Mouse (Mus musculus): ENCODE results near the gene Phf21a. TPM values are rescaled to one million over a fixed set of nuclear protein-coding genes. Genes with fewer than 3 reads are reported as not detected.
A peak's percentile ranks its signal among the peaks of the same experiment; 100 is the strongest.

Phf21a gene
- total and polyA plus RNA-seq, 2 experiments from 2014 or later, result 34.4 to 146 TPM

- H3K27me3 ChIP-seq (ENCODE audit: insufficient read depth, low read length), result no peaks in the 10 kb centered on the region
- no peak overlapping the region for H3K9ac ChIP-seq
- H3K4me1 ChIP-seq (ENCODE audit: insufficient read depth), result no peaks in the 10 kb centered on the region
- no peak overlapping the region for H3K4me3 ChIP-seq (ENCODE audit: low read depth, low read length)
- DNase-seq (no peak), ATAC-seq (no peak)
- H3K36me3 ChIP-seq (ENCODE audit: insufficient read depth), result peaks cover 6% of the 10 kb centered on the region
- 92% methylated on average over 3 of the region's 3 CpGs for WGBS
- no peak overlapping the region for H3K27ac ChIP-seq (ENCODE audit: low read depth, low read length)
- TF ChIP-seq CTCF (IDR thresholded peaks at IDR 0.05; ENCODE audit: low read depth), result no peak
- H3K9me3 ChIP-seq (ENCODE audit: low read length), result no peaks in the 10 kb centered on the region
- no peak overlapping the region for H3K4me2 ChIP-seq (ENCODE audit: low read depth)
These were observed 148.4 kb downstream of the Phf21a start for GRCm38 (mm10) chr2:92241317-92241716.

- no peaks in the 10 kb centered on the region for H3K27me3 ChIP-seq (ENCODE audit: insufficient read depth, low read length)
- H3K27ac ChIP-seq (ENCODE audit: low read depth, low read length), result no peak overlapping the region
- DNase-seq (no peak), ATAC-seq (no peak)
- no peaks in the 10 kb centered on the region for H3K9me3 ChIP-seq (ENCODE audit: low read length)
- no peak overlapping the region for H3K4me2 ChIP-seq (ENCODE audit: low read depth)
- H3K4me1 ChIP-seq (ENCODE audit: insufficient read depth), result no peaks in the 10 kb centered on the region
- peaks cover 8% of the 10 kb centered on the region; the same call in 1 of the 2 replicates for H3K36me3 ChIP-seq (ENCODE audit: insufficient read depth)
- H3K9ac ChIP-seq, result no peak overlapping the region
- no peak for TF ChIP-seq CTCF (IDR thresholded peaks at IDR 0.05; ENCODE audit: low read depth)
- 100% methylated on average over 1 of the region's 1 CpGs for WGBS
- H3K4me3 ChIP-seq (ENCODE audit: low read depth, low read length), result no peak overlapping the region
These were observed 153.2 kb downstream of the Phf21a start for GRCm38 (mm10) chr2:92246112-92246511.

- Histone ChIP-seq H3K9ac (no peak overlapping the region), H3K36me3 (ENCODE audit: insufficient read depth) (peaks cover 8% of the 10 kb centered on the region; the same call in 1 of the 2 replicates), H3K4me2 (ENCODE audit: low read depth) (no peak overlapping the region), H3K27me3 (ENCODE audit: insufficient read depth, low read length) (no peaks in the 10 kb centered on the region), H3K27ac (ENCODE audit: low read depth, low read length) (no peak overlapping the region), H3K9me3 (ENCODE audit: low read length) (no peaks in the 10 kb centered on the region), H3K4me1 (ENCODE audit: insufficient read depth) (no peaks in the 10 kb centered on the region), H3K4me3 (ENCODE audit: low read depth, low read length) (no peak overlapping the region)
- DNase-seq (no peak), ATAC-seq (no peak)
- no peak for TF ChIP-seq CTCF (IDR thresholded peaks at IDR 0.05; ENCODE audit: low read depth)
- over 99% methylated on average over 2 of the region's 2 CpGs for WGBS
These were observed 154.8 kb downstream of the Phf21a start for GRCm38 (mm10) chr2:92247711-92248110.

- no peak overlapping the region for H3K9ac ChIP-seq
- no peaks in the 10 kb centered on the region for H3K9me3 ChIP-seq (ENCODE audit: low read length)
- DNase-seq (no peak), ATAC-seq (no peak)
- WGBS, result 90% methylated on average over 2 of the region's 2 CpGs
- no peak overlapping the region for H3K4me3 ChIP-seq (ENCODE audit: low read depth, low read length)
- no peaks in the 10 kb centered on the region for H3K27me3 ChIP-seq (ENCODE audit: insufficient read depth, low read length)
- H3K4me1 ChIP-seq (ENCODE audit: insufficient read depth), result no peaks in the 10 kb centered on the region
- no peak for TF ChIP-seq CTCF (IDR thresholded peaks at IDR 0.05; ENCODE audit: low read depth)
- H3K4me2 ChIP-seq (ENCODE audit: low read depth), result no peak overlapping the region
- H3K27ac ChIP-seq (ENCODE audit: low read depth, low read length), result no peak overlapping the region
- peaks cover 8% of the 10 kb centered on the region; the same call in 1 of the 2 replicates for H3K36me3 ChIP-seq (ENCODE audit: insufficient read depth)
These were observed 157.6 kb downstream of the Phf21a start for GRCm38 (mm10) chr2:92250472-92250871.

- no peak overlapping the region for H3K4me2 ChIP-seq (ENCODE audit: low read depth)
- H3K27me3 ChIP-seq (ENCODE audit: insufficient read depth, low read length), result no peaks in the 10 kb centered on the region
- TF ChIP-seq CTCF (IDR thresholded peaks at IDR 0.05; ENCODE audit: low read depth), result no peak
- WGBS, result 93% methylated on average over 5 of the region's 5 CpGs
- DNase-seq (no peak), ATAC-seq (no peak)
- no peaks in the 10 kb centered on the region for H3K4me1 ChIP-seq (ENCODE audit: insufficient read depth)
- no peak overlapping the region for H3K27ac ChIP-seq (ENCODE audit: low read depth, low read length)
- no peaks in the 10 kb centered on the region; the same call in 1 of the 2 replicates for H3K36me3 ChIP-seq (ENCODE audit: insufficient read depth)
- H3K9ac ChIP-seq, result no peak overlapping the region
- no peak overlapping the region for H3K4me3 ChIP-seq (ENCODE audit: low read depth, low read length)
- H3K9me3 ChIP-seq (ENCODE audit: low read length), result no peaks in the 10 kb centered on the region
These were observed 160.9 kb downstream of the Phf21a start for GRCm38 (mm10) chr2:92253777-92254176.

- H3K9ac ChIP-seq, result no peak overlapping the region
- H3K27me3 ChIP-seq (ENCODE audit: insufficient read depth, low read length), result no peaks in the 10 kb centered on the region
- H3K4me3 ChIP-seq (ENCODE audit: low read depth, low read length), result no peak overlapping the region
- no peak for TF ChIP-seq CTCF (IDR thresholded peaks at IDR 0.05; ENCODE audit: low read depth)
- H3K4me1 ChIP-seq (ENCODE audit: insufficient read depth), result no peaks in the 10 kb centered on the region
- no peaks in the 10 kb centered on the region for H3K36me3 ChIP-seq (ENCODE audit: insufficient read depth)
- no peaks in the 10 kb centered on the region for H3K9me3 ChIP-seq (ENCODE audit: low read length)
- no peak overlapping the region for H3K27ac ChIP-seq (ENCODE audit: low read depth, low read length)
- ATAC-seq, result no peak
- no peak for DNase-seq
- WGBS, result 78% methylated on average over 7 of the region's 7 CpGs
- H3K4me2 ChIP-seq (ENCODE audit: low read depth), result no peak overlapping the region
These were observed 163.2 kb downstream of the Phf21a start for GRCm38 (mm10) chr2:92256141-92256540.

GRCm38 (mm10) chr2:92257372-92257956 is 164.5 kb downstream of the Phf21a start:
- Histone ChIP-seq H3K27me3 (ENCODE audit: insufficient read depth, low read length) (no peaks in the 10 kb centered on the region), H3K4me3 (ENCODE audit: low read depth, low read length) (no peak overlapping the region), H3K27ac (ENCODE audit: low read depth, low read length) (no peak overlapping the region), H3K4me1 (ENCODE audit: insufficient read depth) (no peaks in the 10 kb centered on the region), H3K4me2 (ENCODE audit: low read depth) (no peak overlapping the region), H3K9ac (no peak overlapping the region), H3K9me3 (ENCODE audit: low read length) (no peaks in the 10 kb centered on the region), H3K36me3 (ENCODE audit: insufficient read depth) (no peaks in the 10 kb centered on the region)
- ATAC-seq, result peak; percentile 12; the same call in 1 of the 2 replicates
- 45% methylated on average over 4 of the region's 4 CpGs for WGBS
- DNase-seq, result no peak
- no peak for TF ChIP-seq CTCF (IDR thresholded peaks at IDR 0.05; ENCODE audit: low read depth)
